Mouse (Mus musculus) mouse trophoblast stem cell (cell line): ENCODE data around the gene Eif4e.

ENCODE experiments used
- in situ Hi-C, 2 experiments: fragments of 300-500 bp; cut with MseI, MboI; formaldehyde crosslinking; loops; 2 replicates in 1 of 2; 3 replicates in 1 of 2; pipeline ENCODE4 v1.15.1; 2025

The Eif4e gene

GRCm38 (mm10) chr3:138526073-138526915 is at the start of gene Eif4e:
TSS of gene Eif4e (plus strand) at chr3:138526179.
- in situ Hi-C loops, result no loop called here

GRCm38 (mm10) chr3:138479489-138479888 is 46.5 kb upstream of the Eif4e start:
- in situ Hi-C loops, result no loop called here

GRCm38 (mm10) chr3:138481526-138482284 is 44.3 kb upstream of the Eif4e start:
- in situ Hi-C loops, result no loop called here

GRCm38 (mm10) chr3:138483240-138483639 is 42.7 kb upstream of the Eif4e start:
- in situ Hi-C loops, result no loop called here

GRCm38 (mm10) chr3:138488584-138489326 is 37.2 kb upstream of the Eif4e start:
- in situ Hi-C loops, result no loop called here

- in situ Hi-C loops, result no loop called here
These were observed 36.5 kb upstream of the Eif4e start, which contains the start of gene Metap1 for GRCm38 (mm10) chr3:138489327-138490033. TSS of gene Metap1 (minus strand) at chr3:138489515.

GRCm38 (mm10) chr3:138490034-138490337 is 36.0 kb upstream of the Eif4e start:
- in situ Hi-C loops, result no loop called here

GRCm38 (mm10) chr3:138493668-138494067 is 32.3 kb upstream of the Eif4e start:
- in situ Hi-C loops, result no loop called here

GRCm38 (mm10) chr3:138494565-138494964 is 31.4 kb upstream of the Eif4e start:
- in situ Hi-C loops, result no loop called here

GRCm38 (mm10) chr3:138495166-138496145 is 30.5 kb upstream of the Eif4e start:
- in situ Hi-C loops, result no loop called here

GRCm38 (mm10) chr3:138498731-138499130 is 27.2 kb upstream of the Eif4e start:
- in situ Hi-C loops, result no loop called here

GRCm38 (mm10) chr3:138499854-138500740 is 25.9 kb upstream of the Eif4e start:
- in situ Hi-C loops, result no loop called here

- in situ Hi-C loops, result no loop called here
These were observed 22.2 kb upstream of the Eif4e start for GRCm38 (mm10) chr3:138503754-138504153.

GRCm38 (mm10) chr3:138506749-138507148 is 19.2 kb upstream of the Eif4e start:
- in situ Hi-C loops, result no loop called here

- in situ Hi-C loops, result no loop called here
These were observed 16.4 kb upstream of the Eif4e start for GRCm38 (mm10) chr3:138509581-138509980.

GRCm38 (mm10) chr3:138510471-138510870 is 15.5 kb upstream of the Eif4e start:
- in situ Hi-C loops, result no loop called here

GRCm38 (mm10) chr3:138513243-138513642 is 12.7 kb upstream of the Eif4e start:
- in situ Hi-C loops, result no loop called here

GRCm38 (mm10) chr3:138514749-138515148 is 11.2 kb upstream of the Eif4e start:
- in situ Hi-C loops, result no loop called here

GRCm38 (mm10) chr3:138515656-138516370 is 10.2 kb upstream of the Eif4e start:
- in situ Hi-C loops, result no loop called here
